Mouse (Mus musculus): ENCODE data around the gene Cdv3. TPM values are rescaled to one million over a fixed set of nuclear protein-coding genes. Genes with fewer than 3 reads are reported as not detected.

The Cdv3 gene
- polyA plus RNA-seq, 1 experiment: 47.9 TPM

GRCm38 (mm10) chr9:103305332-103306041 lies 60.2 kb downstream of the Cdv3 start:
- TF ChIP-seq POLR2A (IDR thresholded peaks at IDR 0.05; ENCODE audit: extremely low read depth, insufficient read depth, low read length) (no peak), CTCF (IDR thresholded peaks at IDR 0.05; ENCODE audit: extremely low read depth, insufficient read depth, low read length) (no peak)
- Histone ChIP-seq H3K27ac (ENCODE audit: insufficient read depth, low read length) (no peak overlapping the region), H3K4me3 (ENCODE audit: insufficient read depth, low read length) (peak overlapping the region; percentile 67), H3K4me1 (ENCODE audit: control insufficient read depth, insufficient read depth, low read length) (peaks cover 2% of the 10 kb centered on the region)

GRCm38 (mm10) chr9:103304927-103305326 lies 60.7 kb downstream of the Cdv3 start, which contains the start of the genes 1300017J02Rik and Topbp1:
1300017J02Rik (minus strand) TSS chr9:103305082.
Topbp1 (plus strand) TSS chr9:103305215.
- TF ChIP-seq CTCF (IDR thresholded peaks at IDR 0.05; ENCODE audit: extremely low read depth, insufficient read depth, low read length) (no peak), POLR2A (IDR thresholded peaks at IDR 0.05; ENCODE audit: extremely low read depth, insufficient read depth, low read length) (peak; percentile 94)
- Histone ChIP-seq H3K27ac (ENCODE audit: insufficient read depth, low read length) (peak within 1 kb of the TSS; percentile 88), H3K4me3 (ENCODE audit: insufficient read depth, low read length) (peak within 1 kb of the TSS; percentile 67), H3K4me1 (ENCODE audit: control insufficient read depth, insufficient read depth, low read length) (peaks cover 2% of the 10 kb centered on the region)

Other genes starting within 250 kb of the Cdv3 start
- 32.2 and 35.3 TPM in 2 replicates for gene Srprb, start 163.7 kb downstream of the Cdv3 start, polyA plus RNA-seq (2012; rRNA removed)
- gene Gm20425, start 135.5 kb downstream of the Cdv3 start, polyA plus RNA-seq (2012; rRNA removed): not detected in 2 replicates
- 328 and 428 TPM in 2 replicates for gene Trf, start 135.4 kb downstream of the Cdv3 start, polyA plus RNA-seq (2012; rRNA removed)
- gene 1300017J02Rik, start 60.8 kb downstream of the Cdv3 start, polyA plus RNA-seq (2012; rRNA removed): 0.34 and 1.1 TPM in 2 replicates
- gene Topbp1, start 60.6 kb downstream of the Cdv3 start, polyA plus RNA-seq (2012; rRNA removed): 11.9 and 12.2 TPM in 2 replicates
- 6.5 and 8.3 TPM in 2 replicates for gene Bfsp2, start 114.6 kb upstream of the Cdv3 start, polyA plus RNA-seq (2012; rRNA removed)